Mouse (Mus musculus): Measurements from ENCODE around the gene Msmb.

- no peak for TF ChIP-seq POLR2A (IDR thresholded peaks at IDR 0.05; ENCODE audit: control insufficient read depth, extremely low read depth, insufficient read depth, low read length, poor library complexity)
- TF ChIP-seq CTCF (IDR thresholded peaks at IDR 0.05; ENCODE audit: borderline replicate concordance, control insufficient read depth, extremely low read depth, insufficient read depth, low read length, poor library complexity), result no peak
Observed at GRCm38 (mm10) chr14:32175310-32175709, 33.5 kb downstream of the Msmb start.

All from thymus, adult 2 months (tissue).